Mouse (Mus musculus): Measurements from ENCODE around the gene Eqtn. TPM values are rescaled to one million over a fixed set of nuclear protein-coding genes. Genes with fewer than 3 reads are reported as not detected.

The Eqtn gene
- 0.11 TPM in 1 of 2 replicates, not detected in the other for polyA plus RNA-seq (2012; rRNA removed)

DNA sequence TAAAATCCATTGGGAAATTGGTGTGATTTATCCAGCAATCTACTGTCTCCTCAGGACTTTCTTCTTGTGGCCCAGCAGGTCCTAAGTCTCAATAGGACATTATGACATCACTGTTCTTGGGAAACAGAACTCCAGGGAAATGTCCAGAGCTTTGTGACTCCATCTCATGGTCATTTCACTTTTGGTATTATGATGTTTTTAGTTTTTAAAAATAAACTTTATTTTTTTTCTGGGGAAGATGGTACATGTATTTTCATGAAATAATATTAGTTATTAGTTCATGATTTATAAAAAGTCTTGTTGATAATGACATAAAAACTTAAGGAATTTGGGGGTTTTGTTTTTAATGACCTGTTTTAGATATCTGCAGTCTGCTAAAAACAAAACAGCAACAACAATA, at the start of gene Eqtn:
Eqtn (minus strand) TSS at position 101 of the 400 bp plus-strand sequence.

Other genes starting within 250 kb of the Eqtn start
- gene Tek, start 189.6 kb downstream of the Eqtn start, polyA plus RNA-seq (2012; rRNA removed) = 0.71 and 1.1 TPM in 2 replicates
- 0.20 and 0.64 TPM in 2 replicates for gene Mysm1, start 50.3 kb upstream of the Eqtn start, polyA plus RNA-seq (2012; rRNA removed)
- gene Jun, start 123.4 kb upstream of the Eqtn start, polyA plus RNA-seq (2012; rRNA removed) = 35.9 and 52.3 TPM in 2 replicates